ENCODE assay signal across 10 mouse cellular contexts in the genomic region with DNA sequence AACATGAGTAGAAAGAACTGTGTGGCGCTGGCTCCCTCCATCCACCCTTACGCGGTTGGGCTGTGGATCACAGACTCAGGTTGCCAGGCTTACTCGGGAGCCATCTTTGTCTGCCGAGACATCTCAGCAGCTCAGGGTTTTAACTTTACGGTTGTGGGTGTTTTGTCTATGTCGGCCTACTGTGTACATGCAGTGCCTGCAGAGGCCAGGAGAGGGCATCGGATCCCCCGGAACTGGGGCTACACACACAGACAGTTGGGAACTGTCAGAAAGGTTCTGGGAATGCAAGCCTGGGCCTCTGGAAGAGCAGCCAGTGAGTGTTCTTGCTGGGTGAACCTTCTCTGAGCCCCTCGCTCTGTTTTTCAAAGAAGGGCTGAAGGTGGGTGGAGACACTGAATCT. TPM values are rescaled to one million over a fixed set of nuclear protein-coding genes. Genes with fewer than 3 reads are reported as not detected.
DNase-seq lines count a peak whose midpoint lies in the region; ATAC-seq and TF ChIP-seq lines count a peak whose summit lies in the region.
"Had no signal": no experiment of that assay in that cellular context is flagged by ENCODE, and none has a peak within 500 bp of the region (broad histone marks: within the 10 kb centered on the region; RNA-seq: fewer than 3 reads in every experiment).

No protein-coding gene starts in this region.

- no peak overlapping the region for H3K4me2 ChIP-seq in midbrain, embryonic 15.5 days
- H3K4me2 ChIP-seq: limb, embryonic 15.5 days had no signal

- no peak overlapping the region for H3K9ac ChIP-seq in midbrain, embryonic 15.5 days
- H3K9ac ChIP-seq: limb, embryonic 15.5 days had no signal

- peak; percentile 61; the same call in 1 of the 2 replicates for ATAC-seq in frontal cortex, adult (ENCODE audit: low TSS enrichment)
- peak; percentile 81 for ATAC-seq in erythroblast, adult 5-6 weeks (replicated peaks; ENCODE audit: low FRiP score, poor library complexity, severe bottlenecking)
- no peak for ATAC-seq in midbrain, embryonic 15.5 days (replicated peaks)
- ATAC-seq: intestine, embryonic 16.5 days had no signal

- TF ChIP-seq CTCF in spleen, adult 2 months (IDR thresholded peaks at IDR 0.05; ENCODE audit: extremely low read depth, insufficient read depth, insufficient read length, insufficient replicate concordance) = peak; percentile 30; the same call in 1 of the 2 replicates

- H3K4me1 ChIP-seq in spleen, adult 2 months (ENCODE audit: control insufficient read depth, insufficient read depth, insufficient read length) = no peaks in the 10 kb centered on the region
- no peaks in the 10 kb centered on the region for H3K4me1 ChIP-seq in midbrain, embryonic 15.5 days
- H3K4me1 ChIP-seq: limb, embryonic 15.5 days had no signal

- no peak overlapping the region for H3K4me3 ChIP-seq in spleen, adult 2 months (ENCODE audit: extremely low read depth, insufficient read depth, insufficient read length)
- no peak overlapping the region for H3K4me3 ChIP-seq in midbrain, embryonic 15.5 days
- H3K4me3 ChIP-seq: limb, embryonic 15.5 days had no signal

- DNase-seq in frontal cortex, postnatal 36 days (ENCODE audit: low spot score in 2 of 2) = no peak
- no peak for DNase-seq in spleen, adult 2 months (ENCODE audit: low read depth in 1 of 2, low spot score in 2 of 2)
- DNase-seq in spleen, postnatal 4 days (ENCODE audit: low spot score in 2 of 2) = no peak
- peak; percentile 57 for DNase-seq in thymus, postnatal 25 days
- DNase-seq in kidney, postnatal 36 days = no peak

- H3K9me3 ChIP-seq in midbrain, embryonic 15.5 days = no peaks in the 10 kb centered on the region
- H3K9me3 ChIP-seq: limb, embryonic 15.5 days had no signal

- H3K36me3 ChIP-seq in spleen, adult 2 months (ENCODE audit: control insufficient read depth, insufficient read depth, low read length) = peaks cover 21% of the 10 kb centered on the region
- peaks cover 9% of the 10 kb centered on the region; the same call in 1 of the 2 replicates for H3K36me3 ChIP-seq in midbrain, embryonic 15.5 days (replicated peaks)

- 84% methylated on average over 10 of the region's 10 CpGs for WGBS in spleen, adult 2 months
- 27% methylated on average over 10 of the region's 10 CpGs for WGBS in midbrain, embryonic 15.5 days

- H3K27ac ChIP-seq in spleen, adult 2 months (ENCODE audit: insufficient read depth, low read length) = no peak overlapping the region
- no peak overlapping the region for H3K27ac ChIP-seq in midbrain, embryonic 15.5 days
- H3K27ac ChIP-seq: limb, embryonic 15.5 days had no signal

- no peak for TF ChIP-seq POLR2A in spleen, adult 2 months (IDR thresholded peaks at IDR 0.05; ENCODE audit: low read depth, low read length)

- no peaks in the 10 kb centered on the region for H3K27me3 ChIP-seq in spleen, adult 2 months (ENCODE audit: control insufficient read depth, insufficient read depth, low read length)
- H3K27me3 ChIP-seq in midbrain, embryonic 15.5 days (replicated peaks) = no peaks in the 10 kb centered on the region
- H3K27me3 ChIP-seq: limb, embryonic 15.5 days had no signal

RNA-seq across cellular contexts. Expression of a gene that starts 9.9 kb away (rescaled TPM):
- 42.2 and 45.1 TPM in 2 replicates for polyA plus RNA-seq in spleen, adult 2 months (2012; rRNA removed)
- 20.2 and 21.5 TPM in 2 replicates for total RNA-seq in erythroblast, adult 5-6 weeks (2015; ENCODE audit: low replicate concordance)
- 35.1 and 37.9 TPM in 2 replicates for total RNA-seq in erythroblast, adult 5-6 weeks (2017; ENCODE audit: low replicate concordance)
- polyA plus RNA-seq in midbrain, embryonic 15.5 days (2015; fragmentation: Nextera tagmentation; extraction: Ambion mirVana) = 72.7 and 84.7 TPM in 2 replicates

RNA-seq across cellular contexts. Expression of a gene that starts 12.1 kb away (rescaled TPM):
- polyA plus RNA-seq in spleen, adult 2 months (2012; rRNA removed) = 0.20 and 0.39 TPM in 2 replicates
- total RNA-seq in erythroblast, adult 5-6 weeks (2015; ENCODE audit: low replicate concordance) = not detected in 2 replicates
- not detected in 2 replicates for total RNA-seq in erythroblast, adult 5-6 weeks (2017; ENCODE audit: low replicate concordance)
- polyA plus RNA-seq in midbrain, embryonic 15.5 days (2015; fragmentation: Nextera tagmentation; extraction: Ambion mirVana) = 0.52 and 0.81 TPM in 2 replicates
- polyA plus RNA-seq: intestine, embryonic 16.5 days had no signal

RNA-seq across cellular contexts. Expression of a gene that starts 31.7 kb away (rescaled TPM):
- polyA plus RNA-seq in spleen, adult 2 months (2012; rRNA removed) = not detected in 2 replicates
- not detected in 2 replicates for total RNA-seq in erythroblast, adult 5-6 weeks (2015; ENCODE audit: low replicate concordance)
- total RNA-seq in erythroblast, adult 5-6 weeks (2017; ENCODE audit: low replicate concordance) = not detected in 2 replicates
- 2.0 and 2.9 TPM in 2 replicates for polyA plus RNA-seq in midbrain, embryonic 15.5 days (2015; fragmentation: Nextera tagmentation; extraction: Ambion mirVana)
- polyA plus RNA-seq: intestine, embryonic 16.5 days had no signal

RNA-seq across cellular contexts. Expression of a gene that starts 43.5 kb away (rescaled TPM):
- polyA plus RNA-seq in spleen, adult 2 months (2012; rRNA removed) = 0.78 and 0.93 TPM in 2 replicates
- 1.0 TPM in 1 of 2 replicates, not detected in the other for total RNA-seq in erythroblast, adult 5-6 weeks (2015; ENCODE audit: low replicate concordance)
- not detected in 2 replicates for total RNA-seq in erythroblast, adult 5-6 weeks (2017; ENCODE audit: low replicate concordance)
- polyA plus RNA-seq in midbrain, embryonic 15.5 days (2015; fragmentation: Nextera tagmentation; extraction: Ambion mirVana) = 0.17 TPM in 1 of 2 replicates, not detected in the other

RNA-seq across cellular contexts. Expression of a gene that starts 49.6 kb away (rescaled TPM):
- polyA plus RNA-seq in spleen, adult 2 months (2012; rRNA removed) = 55.6 and 58.7 TPM in 2 replicates
- total RNA-seq in erythroblast, adult 5-6 weeks (2015; ENCODE audit: low replicate concordance) = 23.0 and 28.1 TPM in 2 replicates
- 27.9 and 31.8 TPM in 2 replicates for total RNA-seq in erythroblast, adult 5-6 weeks (2017; ENCODE audit: low replicate concordance)
- 11.9 and 13.5 TPM in 2 replicates for polyA plus RNA-seq in midbrain, embryonic 15.5 days (2015; fragmentation: Nextera tagmentation; extraction: Ambion mirVana)
